Mouse (Mus musculus) right cerebral cortex, adult 2 months (tissue): Measurements from ENCODE around the gene Rbfox2.

Source experiments
- DNase-seq, 2 experiments: peaks; one replicate each; pipeline ENCODE4 v3.0.0; 2021 to 2022; ENCODE audit warnings: low spot score in 2 of 2

Rbfox2 gene

DNA sequence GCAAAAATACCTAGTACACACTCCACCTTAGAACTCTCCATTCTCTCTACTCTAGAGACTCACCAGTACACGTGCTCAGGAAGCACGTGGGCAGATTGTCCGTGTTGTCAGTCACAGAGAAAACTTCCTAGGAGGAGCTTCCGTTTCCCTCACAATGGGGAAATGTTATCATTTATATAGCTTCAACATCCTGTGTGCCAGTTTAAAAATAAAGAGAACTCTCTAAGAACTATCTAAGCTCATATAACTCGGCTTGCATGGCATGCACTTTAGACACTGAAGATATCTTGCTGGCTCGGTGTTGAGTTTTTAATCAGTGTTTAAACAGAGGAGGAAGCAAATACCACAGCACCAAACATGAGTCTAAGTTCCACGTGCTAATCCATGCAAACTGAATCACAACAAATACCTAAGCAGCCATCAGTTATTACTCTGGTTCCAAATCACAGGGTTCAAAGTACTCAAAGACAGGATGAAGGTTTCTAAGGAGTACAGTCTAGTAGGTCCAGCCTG is 70.7 kb downstream of the Rbfox2 start:
- no peak for DNase-seq

DNA sequence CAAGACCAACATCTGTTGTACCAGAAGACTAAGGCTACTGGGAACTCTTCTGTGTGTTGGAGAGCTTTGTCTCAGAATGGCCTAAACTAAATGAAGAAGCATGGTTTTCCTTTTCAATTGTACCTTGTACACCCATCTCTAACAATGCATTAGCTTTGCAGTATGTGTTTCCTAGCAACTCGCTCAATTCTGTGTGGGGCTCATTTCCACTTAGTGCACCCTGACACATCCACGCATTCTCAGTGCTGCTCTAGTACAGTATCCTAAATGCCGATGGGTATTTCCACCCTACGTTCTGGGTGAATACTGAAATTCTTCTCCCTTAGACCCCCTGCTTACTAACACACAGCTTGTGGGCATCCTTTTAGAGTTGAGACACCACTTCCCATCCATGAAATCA is 71.3 kb downstream of the Rbfox2 start:
- no peak for DNase-seq

DNA sequence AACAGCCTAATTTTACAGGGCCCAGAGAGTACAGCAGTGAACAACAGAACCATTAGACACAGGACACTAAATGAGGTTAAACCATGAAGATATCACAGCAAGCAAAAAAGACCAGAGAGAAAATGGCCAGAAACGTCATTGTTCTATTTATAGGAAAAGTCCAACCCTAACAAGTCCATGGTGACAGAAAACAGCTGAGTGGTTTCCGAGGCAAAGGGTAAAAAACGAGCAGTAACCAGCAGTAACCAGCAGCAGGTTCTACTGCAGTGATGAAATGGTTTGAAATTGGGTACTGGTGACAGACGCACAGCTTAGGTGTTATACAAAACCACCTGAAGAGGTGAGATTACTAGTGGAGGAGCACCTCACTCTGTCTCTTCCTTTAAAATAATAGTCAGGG is 72.5 kb downstream of the Rbfox2 start:
- no peak for DNase-seq

GRCm38 (mm10) chr15:77230144-77230543 is 76.7 kb downstream of the Rbfox2 start:
- DNase-seq: no peak

DNA sequence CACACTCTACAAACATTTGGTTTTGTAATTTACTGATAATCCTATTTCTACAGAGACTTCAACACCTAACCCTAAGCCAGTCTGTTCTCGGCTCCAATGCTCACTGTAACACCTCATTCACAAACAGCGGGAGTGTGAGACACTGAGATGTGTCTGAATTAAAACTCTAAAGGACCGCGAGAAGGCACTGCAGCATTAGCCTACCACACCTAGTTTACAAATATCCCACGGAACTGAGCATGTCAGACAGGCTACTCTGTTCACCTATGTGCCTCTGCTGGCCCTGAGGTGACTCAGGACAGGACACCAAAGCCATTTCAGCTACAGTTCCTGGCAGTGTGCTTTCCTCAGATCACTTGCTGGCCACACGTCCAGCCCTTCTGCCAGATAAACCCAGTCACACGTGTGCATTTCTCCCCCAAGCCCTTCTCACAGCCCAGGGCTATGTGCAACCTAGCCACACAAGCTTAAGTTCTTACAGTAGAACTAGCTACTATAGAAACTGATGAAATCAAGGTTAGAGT is 79.9 kb downstream of the Rbfox2 start:
- DNase-seq: no peak

DNA sequence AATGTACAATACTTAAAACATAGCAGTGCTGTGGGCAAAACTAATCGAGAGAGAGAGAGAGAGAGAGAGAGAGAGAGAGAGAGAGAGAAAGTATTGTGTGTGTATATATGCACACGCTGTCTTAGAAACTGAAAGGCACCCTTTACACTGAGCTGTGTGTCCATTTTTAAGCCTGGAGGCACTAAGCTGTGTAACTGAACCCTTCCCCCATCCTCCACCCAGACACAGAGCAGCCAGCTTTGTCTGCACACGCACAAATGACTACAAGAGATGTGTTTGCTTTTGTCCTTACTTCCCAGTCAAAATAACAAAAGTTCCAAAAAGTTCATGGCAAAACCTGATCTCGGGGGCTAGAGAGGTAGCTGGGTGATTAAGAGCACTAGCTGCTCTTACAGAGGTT is 80.9 kb downstream of the Rbfox2 start:
- no peak for DNase-seq

- DNase-seq: no peak
These were observed 81.5 kb downstream of the Rbfox2 start for GRCm38 (mm10) chr15:77225274-77225673.

- no peak for DNase-seq
These were observed 86.0 kb downstream of the Rbfox2 start for GRCm38 (mm10) chr15:77220833-77221232.

GRCm38 (mm10) chr15:77220137-77220536 is 86.7 kb downstream of the Rbfox2 start:
- no peak for DNase-seq

DNA sequence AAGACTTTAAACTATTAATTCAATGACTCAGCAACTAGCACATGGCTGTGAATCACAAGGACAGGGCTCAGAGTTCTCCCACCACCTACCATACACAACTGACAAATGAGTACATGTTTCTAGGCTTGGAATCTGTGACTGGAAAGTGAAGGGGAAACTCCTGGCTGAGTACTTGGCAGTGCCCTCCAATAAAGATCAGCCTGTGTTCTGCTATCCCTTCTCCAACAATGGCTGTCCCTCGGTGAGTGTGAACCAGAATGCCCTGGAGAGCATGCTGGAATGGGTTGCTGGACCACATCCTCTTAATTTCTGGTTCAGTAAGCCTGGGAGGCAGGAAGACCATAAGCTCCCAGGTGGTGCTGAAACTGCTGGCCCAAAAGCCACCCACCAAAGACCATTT is 87.2 kb downstream of the Rbfox2 start:
- DNase-seq: no peak

GRCm38 (mm10) chr15:77218007-77218406 is 88.8 kb downstream of the Rbfox2 start:
- DNase-seq: no peak

DNA sequence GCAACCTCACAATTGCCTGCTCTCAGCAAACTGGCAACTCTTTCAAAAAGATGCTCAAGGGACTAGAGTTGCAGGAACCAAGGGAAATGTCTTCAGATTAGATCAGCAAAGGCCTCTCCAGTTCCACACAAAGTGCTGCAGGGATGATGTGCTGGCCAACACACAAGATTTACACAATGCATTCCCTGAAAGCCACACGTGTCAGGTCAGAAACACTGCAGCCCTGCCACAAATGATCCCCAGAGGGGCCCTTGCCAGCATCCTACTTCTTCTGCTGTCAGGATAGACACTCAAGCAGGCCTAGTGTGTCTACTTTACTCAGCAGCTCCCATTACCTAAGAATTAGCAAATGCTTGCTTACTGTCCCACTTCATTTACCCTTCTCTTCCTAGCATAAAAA is 89.3 kb downstream of the Rbfox2 start:
- DNase-seq: no peak

DNA sequence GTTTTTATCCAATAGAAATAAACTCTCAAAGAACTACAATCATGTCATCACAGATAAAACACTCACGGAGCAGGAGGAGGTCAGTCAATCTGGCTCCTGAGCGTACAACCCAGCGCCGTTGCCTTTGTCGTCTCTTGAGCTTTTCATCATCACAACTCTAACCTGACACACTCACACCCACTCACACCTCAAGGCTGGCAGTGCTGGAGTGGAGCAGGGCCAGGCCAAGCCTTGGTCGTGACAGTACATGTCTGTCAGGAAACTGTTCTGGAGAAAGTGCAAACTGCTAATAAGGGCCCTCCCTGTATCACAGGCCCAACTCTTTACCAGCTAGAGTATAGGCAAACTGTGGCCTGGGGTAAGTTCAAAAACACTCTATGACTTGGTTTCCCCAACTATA is 90.1 kb downstream of the Rbfox2 start:
- DNase-seq: no peak

DNA sequence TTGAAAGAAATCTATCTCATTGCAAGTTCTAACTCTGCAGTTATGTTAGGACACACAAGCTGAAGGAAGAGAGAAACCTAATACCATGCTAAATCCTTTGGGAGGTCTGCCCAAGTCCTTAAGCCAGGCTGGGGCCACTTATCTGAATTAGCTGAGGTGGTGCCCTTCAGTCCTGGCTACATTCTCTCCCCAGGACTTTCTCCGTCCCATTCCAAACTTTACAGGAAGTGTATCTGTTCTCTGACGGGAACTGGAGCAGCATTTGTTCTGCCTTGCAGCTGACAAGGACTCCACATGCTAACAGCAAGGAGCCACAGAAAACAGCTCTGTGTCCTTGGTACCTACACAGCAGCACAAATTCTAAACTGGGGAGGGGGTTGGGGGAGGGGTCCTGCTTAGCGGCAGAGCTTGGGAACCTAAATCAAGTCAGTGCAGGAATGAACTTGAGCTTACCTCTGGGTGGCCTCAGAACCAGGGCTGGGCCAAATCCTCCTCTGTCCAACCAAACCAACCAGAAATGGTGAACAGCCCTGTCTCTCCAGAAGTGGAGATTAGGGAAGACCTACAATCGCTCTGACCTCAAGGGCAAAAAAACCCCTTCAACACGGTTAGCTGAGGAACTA is 91.5 kb downstream of the Rbfox2 start:
- no peak for DNase-seq

GRCm38 (mm10) chr15:77214410-77215107 is 92.2 kb downstream of the Rbfox2 start:
- no peak for DNase-seq

DNA sequence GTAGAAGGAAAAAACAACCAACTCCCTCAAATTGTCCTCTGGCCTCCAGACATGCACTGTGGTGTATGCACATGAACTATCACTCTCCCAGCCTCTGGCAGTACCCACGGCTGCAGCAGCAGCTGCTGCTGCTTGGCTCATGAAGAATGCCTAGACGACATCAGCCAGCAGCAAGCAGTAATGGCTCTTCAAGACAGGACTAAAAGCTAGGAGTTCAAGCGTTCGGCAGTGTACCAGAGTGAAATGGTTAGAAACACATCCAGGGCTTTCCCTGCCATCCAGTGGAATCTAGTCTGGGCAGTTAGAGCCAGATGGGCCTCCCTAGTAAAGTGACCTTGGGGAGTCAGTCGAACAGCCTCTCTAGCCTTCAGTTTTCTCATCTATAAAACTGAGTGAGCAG is 93.0 kb downstream of the Rbfox2 start:
- no peak for DNase-seq

GRCm38 (mm10) chr15:77212818-77213217 is 94.0 kb downstream of the Rbfox2 start:
- no peak for DNase-seq

GRCm38 (mm10) chr15:77212217-77212757 is 94.5 kb downstream of the Rbfox2 start:
- no peak for DNase-seq

GRCm38 (mm10) chr15:77206996-77207395 is 99.8 kb downstream of the Rbfox2 start:
- DNase-seq: no peak

DNA sequence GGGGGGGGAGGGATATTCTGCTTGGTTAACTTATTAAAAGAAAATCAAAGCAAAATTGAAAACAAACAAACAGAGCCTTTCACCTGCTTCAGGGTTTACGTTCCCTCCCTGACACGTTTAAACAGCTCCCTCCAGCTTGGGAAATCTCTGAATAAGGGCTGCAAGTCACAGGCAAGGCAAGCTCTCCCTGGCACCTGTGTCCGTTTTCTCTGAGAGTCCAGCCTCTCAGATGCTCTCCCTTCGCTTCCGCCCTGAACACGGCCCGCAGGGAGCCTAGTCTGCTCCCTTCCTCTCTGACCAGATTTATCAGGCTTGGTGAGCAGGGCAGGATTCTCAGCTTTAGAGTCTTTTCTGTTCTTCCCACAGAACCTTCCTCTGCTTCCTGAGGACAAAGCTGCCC is 101.9 kb downstream of the Rbfox2 start:
- DNase-seq: no peak

GRCm38 (mm10) chr15:77203255-77203981 is 103.4 kb downstream of the Rbfox2 start:
- no peak for DNase-seq

GRCm38 (mm10) chr15:77202881-77203254 is 103.9 kb downstream of the Rbfox2 start:
- no peak for DNase-seq
